Mouse (Mus musculus): ENCODE measurements around the gene Rad51b.

The Rad51b gene

DNA sequence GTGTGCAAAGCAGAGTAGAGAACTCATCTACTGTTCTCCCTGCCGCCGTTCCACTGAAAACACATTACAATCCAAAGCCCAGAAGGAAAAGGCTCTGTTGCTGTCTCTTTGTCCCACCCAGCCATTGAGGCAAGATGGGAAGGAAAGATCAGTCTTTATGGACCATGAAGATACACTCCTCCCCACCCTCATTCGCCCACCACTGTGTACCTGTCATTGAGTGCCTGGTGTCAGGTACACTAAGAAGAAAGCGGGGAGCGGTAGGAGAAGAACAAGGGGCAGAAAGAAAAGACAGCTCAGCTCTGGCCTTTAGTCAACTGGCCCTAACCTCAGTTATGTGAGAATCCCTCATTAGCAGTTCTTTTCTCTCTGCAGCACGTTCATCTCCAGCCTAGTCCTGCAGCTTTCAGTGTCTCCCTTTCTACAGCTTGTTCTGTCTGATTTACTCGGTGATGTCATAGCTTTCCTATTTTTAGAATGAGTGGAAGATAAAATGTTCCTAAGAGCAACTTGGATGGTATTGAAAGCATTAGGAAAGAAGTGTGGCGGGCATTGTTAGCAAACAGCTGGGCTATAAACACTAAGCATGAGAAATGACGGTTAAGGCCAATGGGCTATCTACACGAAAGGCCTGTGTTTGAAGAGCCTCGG lies 382.3 kb downstream of the Rad51b start:
- Histone ChIP-seq H3K27me3 (ENCODE audit: insufficient read depth, low read length) (no peaks in the 10 kb centered on the region), H3K36me3 (ENCODE audit: insufficient read depth, low read length) (no peaks in the 10 kb centered on the region), H3K9me3 (ENCODE audit: low read length) (no peaks in the 10 kb centered on the region), H3K4me1 (replicated peaks; ENCODE audit: low read depth, low read length) (peaks cover 45% of the 10 kb centered on the region), H3K4me3 (replicated peaks; ENCODE audit: low read length) (no peak overlapping the region)
- TF ChIP-seq POU5F1 (IDR thresholded peaks at IDR 0.05; ENCODE audit: borderline replicate concordance, low read length) (no peak), CTCF (conservative IDR thresholded peaks at IDR 0.05; ENCODE audit: low read length) (no peak), NANOG (IDR thresholded peaks at IDR 0.05; ENCODE audit: borderline replicate concordance, low read length) (no peak)

DNA sequence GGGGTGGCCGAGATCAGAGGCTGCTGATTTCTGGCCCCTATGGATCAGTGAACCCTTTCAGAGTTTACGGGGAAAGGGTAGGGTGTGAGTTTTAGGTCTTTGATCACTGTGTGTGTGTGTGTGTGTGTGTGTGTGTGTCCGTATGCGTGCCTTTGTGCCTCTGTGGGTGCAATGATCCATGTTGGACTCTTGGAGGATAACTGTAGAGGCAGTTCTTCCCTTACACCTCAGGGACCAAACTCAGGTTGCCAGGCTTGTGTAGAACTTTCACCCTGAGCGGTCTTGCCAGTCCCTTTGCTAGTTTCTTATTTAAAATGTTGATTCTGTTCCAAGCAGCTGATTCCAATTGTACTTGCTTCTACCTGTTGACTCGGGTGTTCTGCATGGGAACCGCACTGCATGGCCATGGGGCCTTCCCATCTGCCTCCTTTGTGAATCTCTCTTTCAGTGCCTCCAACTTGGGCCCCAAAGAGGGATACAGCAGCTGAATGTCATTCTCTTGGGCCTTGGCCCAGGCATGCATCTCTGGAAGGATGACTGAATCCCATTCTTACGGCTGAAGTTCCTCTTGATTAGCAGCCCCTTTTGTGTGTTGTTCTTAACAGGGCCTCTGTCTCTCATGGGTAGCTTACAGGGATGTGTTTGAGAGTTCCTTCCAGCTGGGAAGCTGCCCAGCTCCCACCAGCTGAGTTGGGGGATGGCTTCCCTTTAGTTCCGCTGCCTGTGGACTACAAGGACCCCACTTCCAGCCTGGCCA lies 383.0 kb downstream of the Rad51b start:
- TF ChIP-seq NANOG (IDR thresholded peaks at IDR 0.05; ENCODE audit: borderline replicate concordance, low read length) (no peak), CTCF (conservative IDR thresholded peaks at IDR 0.05; ENCODE audit: low read length) (no peak), POU5F1 (IDR thresholded peaks at IDR 0.05; ENCODE audit: borderline replicate concordance, low read length) (no peak)
- H3K27me3 ChIP-seq (ENCODE audit: insufficient read depth, low read length): no peaks in the 10 kb centered on the region
- H3K9me3 ChIP-seq (ENCODE audit: low read length): no peaks in the 10 kb centered on the region
- no peak overlapping the region for H3K4me3 ChIP-seq (replicated peaks; ENCODE audit: low read length)
- no peaks in the 10 kb centered on the region for H3K36me3 ChIP-seq (ENCODE audit: insufficient read depth, low read length)
- H3K4me1 ChIP-seq (replicated peaks; ENCODE audit: low read depth, low read length): peaks cover 45% of the 10 kb centered on the region

DNA sequence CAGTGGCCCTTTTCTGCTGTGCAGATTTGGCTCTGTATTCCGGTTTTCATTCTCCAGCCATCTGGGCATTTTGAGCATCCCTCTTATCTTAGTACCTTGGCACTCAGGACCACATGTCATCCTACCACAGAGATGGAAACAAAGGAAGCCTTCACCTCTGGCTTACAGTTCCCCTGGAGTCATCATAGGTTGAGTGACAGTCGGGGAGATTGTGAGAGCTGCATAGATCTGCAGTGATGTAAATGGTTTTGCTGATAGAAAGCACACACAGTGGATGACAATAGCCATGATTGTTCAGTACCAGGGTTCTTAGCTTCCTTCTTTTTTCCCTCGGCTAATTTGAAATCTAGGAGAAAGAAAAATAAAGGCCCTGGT lies 383.6 kb downstream of the Rad51b start:
- Histone ChIP-seq H3K4me3 (replicated peaks; ENCODE audit: low read length) (no peak overlapping the region), H3K4me1 (replicated peaks; ENCODE audit: low read depth, low read length) (peaks cover 45% of the 10 kb centered on the region), H3K36me3 (ENCODE audit: insufficient read depth, low read length) (no peaks in the 10 kb centered on the region), H3K9me3 (ENCODE audit: low read length) (no peaks in the 10 kb centered on the region), H3K27me3 (ENCODE audit: insufficient read depth, low read length) (no peaks in the 10 kb centered on the region)
- no peak for TF ChIP-seq NANOG (IDR thresholded peaks at IDR 0.05; ENCODE audit: borderline replicate concordance, low read length)
- TF ChIP-seq POU5F1 (IDR thresholded peaks at IDR 0.05; ENCODE audit: borderline replicate concordance, low read length): no peak
- TF ChIP-seq CTCF (conservative IDR thresholded peaks at IDR 0.05; ENCODE audit: low read length): no peak

- TF ChIP-seq CTCF (conservative IDR thresholded peaks at IDR 0.05; ENCODE audit: low read length) (no peak), POU5F1 (IDR thresholded peaks at IDR 0.05; ENCODE audit: borderline replicate concordance, low read length) (no peak), NANOG (IDR thresholded peaks at IDR 0.05; ENCODE audit: borderline replicate concordance, low read length) (no peak)
- no peak overlapping the region for H3K4me3 ChIP-seq (replicated peaks; ENCODE audit: low read length)
- H3K27me3 ChIP-seq (ENCODE audit: insufficient read depth, low read length): no peaks in the 10 kb centered on the region
- no peaks in the 10 kb centered on the region for H3K9me3 ChIP-seq (ENCODE audit: low read length)
- H3K36me3 ChIP-seq (ENCODE audit: insufficient read depth, low read length): no peaks in the 10 kb centered on the region
- H3K4me1 ChIP-seq (replicated peaks; ENCODE audit: low read depth, low read length): peaks cover 51% of the 10 kb centered on the region
These were observed 384.5 kb downstream of the Rad51b start for GRCm38 (mm10) chr12:79681571-79681970.

DNA sequence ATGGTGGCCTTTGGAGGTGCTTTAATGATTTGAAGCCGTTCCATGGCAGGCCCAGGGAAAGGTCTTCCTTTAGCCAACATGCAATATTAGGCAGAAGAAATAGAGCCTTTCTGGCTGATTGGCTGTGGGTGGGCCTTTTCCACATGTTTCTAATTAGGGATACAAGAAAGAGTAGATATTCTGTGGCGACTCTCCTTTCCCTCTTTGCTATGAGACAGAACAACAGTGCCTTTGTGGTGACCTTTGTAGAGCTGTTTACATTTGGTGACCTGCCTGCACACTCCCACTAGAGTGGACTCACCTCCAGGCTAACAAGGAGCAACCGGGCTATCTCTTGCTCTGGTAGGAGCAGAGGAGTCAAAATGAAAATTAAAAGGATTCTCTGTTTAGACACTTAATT lies 386.3 kb downstream of the Rad51b start:
- TF ChIP-seq NANOG (IDR thresholded peaks at IDR 0.05; ENCODE audit: borderline replicate concordance, low read length): no peak
- Histone ChIP-seq H3K9me3 (ENCODE audit: low read length) (no peaks in the 10 kb centered on the region), H3K4me1 (replicated peaks; ENCODE audit: low read depth, low read length) (peaks cover 69% of the 10 kb centered on the region), H3K27me3 (ENCODE audit: insufficient read depth, low read length) (no peaks in the 10 kb centered on the region), H3K4me3 (replicated peaks; ENCODE audit: low read length) (no peak overlapping the region), H3K36me3 (ENCODE audit: insufficient read depth, low read length) (no peaks in the 10 kb centered on the region)

GRCm38 (mm10) chr12:79683759-79684158 lies 386.7 kb downstream of the Rad51b start:
- H3K9me3 ChIP-seq (ENCODE audit: low read length): no peaks in the 10 kb centered on the region
- no peaks in the 10 kb centered on the region for H3K27me3 ChIP-seq (ENCODE audit: insufficient read depth, low read length)
- peaks cover 69% of the 10 kb centered on the region for H3K4me1 ChIP-seq (replicated peaks; ENCODE audit: low read depth, low read length)
- no peak for TF ChIP-seq POU5F1 (IDR thresholded peaks at IDR 0.05; ENCODE audit: borderline replicate concordance, low read length)
- no peak for TF ChIP-seq CTCF (conservative IDR thresholded peaks at IDR 0.05; ENCODE audit: low read length)
- TF ChIP-seq NANOG (IDR thresholded peaks at IDR 0.05; ENCODE audit: borderline replicate concordance, low read length): no peak
- H3K36me3 ChIP-seq (ENCODE audit: insufficient read depth, low read length): no peaks in the 10 kb centered on the region
- H3K4me3 ChIP-seq (replicated peaks; ENCODE audit: low read length): no peak overlapping the region

DNA sequence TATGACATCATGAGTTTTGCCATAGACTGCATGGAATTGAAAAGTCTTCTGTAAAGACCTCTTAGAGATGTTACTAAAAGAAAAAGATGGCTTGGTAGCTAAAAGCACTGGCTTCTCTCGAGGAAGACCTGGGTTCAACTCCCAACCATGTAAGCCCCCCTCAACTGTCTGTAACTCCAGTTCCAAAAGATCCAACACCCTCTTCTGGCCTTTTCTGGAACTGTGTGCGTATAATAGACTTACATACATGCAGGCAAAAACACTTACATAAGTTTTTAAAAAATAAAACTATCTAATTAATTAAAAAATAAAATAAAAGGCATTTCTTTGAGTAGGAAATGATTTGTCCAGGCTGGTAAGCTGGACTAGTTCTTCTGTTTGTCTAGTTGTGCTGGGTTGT lies 387.3 kb downstream of the Rad51b start:
- Histone ChIP-seq H3K9me3 (ENCODE audit: low read length) (no peaks in the 10 kb centered on the region), H3K36me3 (ENCODE audit: insufficient read depth, low read length) (no peaks in the 10 kb centered on the region), H3K4me1 (replicated peaks; ENCODE audit: low read depth, low read length) (peaks cover 66% of the 10 kb centered on the region), H3K27me3 (ENCODE audit: insufficient read depth, low read length) (no peaks in the 10 kb centered on the region), H3K4me3 (replicated peaks; ENCODE audit: low read length) (no peak overlapping the region)
- TF ChIP-seq POU5F1 (IDR thresholded peaks at IDR 0.05; ENCODE audit: borderline replicate concordance, low read length): no peak
- TF ChIP-seq NANOG (IDR thresholded peaks at IDR 0.05; ENCODE audit: borderline replicate concordance, low read length): no peak
- TF ChIP-seq CTCF (conservative IDR thresholded peaks at IDR 0.05; ENCODE audit: low read length): peak; percentile 21; the same call in 1 of the 2 replicates

- peaks cover 43% of the 10 kb centered on the region for H3K4me1 ChIP-seq (replicated peaks; ENCODE audit: low read depth, low read length)
- H3K4me3 ChIP-seq (replicated peaks; ENCODE audit: low read length): no peak overlapping the region
- H3K27me3 ChIP-seq (ENCODE audit: insufficient read depth, low read length): no peaks in the 10 kb centered on the region
- no peaks in the 10 kb centered on the region for H3K36me3 ChIP-seq (ENCODE audit: insufficient read depth, low read length)
- TF ChIP-seq CTCF (conservative IDR thresholded peaks at IDR 0.05; ENCODE audit: low read length): no peak
- no peak for TF ChIP-seq NANOG (IDR thresholded peaks at IDR 0.05; ENCODE audit: borderline replicate concordance, low read length)
- TF ChIP-seq POU5F1 (IDR thresholded peaks at IDR 0.05; ENCODE audit: borderline replicate concordance, low read length): no peak
- H3K9me3 ChIP-seq (ENCODE audit: low read length): no peaks in the 10 kb centered on the region
These were observed 389.7 kb downstream of the Rad51b start for GRCm38 (mm10) chr12:79686594-79687325.

Data from E14TG2a.4 (cell line).